Mouse (Mus musculus) layer of hippocampus, adult 2 months (tissue): Measurements from ENCODE around the gene Klhdc8b. TPM values are rescaled to one million over a fixed set of nuclear protein-coding genes. Genes with fewer than 3 reads are reported as not detected.

ENCODE experiments used
- DNase-seq, 2 experiments: peaks; one replicate each; pipeline ENCODE4 v3.0.0; 2022; ENCODE audit warnings: low spot score in 2 of 2
- H3K27ac ChIP-seq: fragments of 200-600 bp; 2 replicates; pipeline ENCODE4 v1.8.1; 2022
- H3K4me3 ChIP-seq: fragments of 200-600 bp; 2 replicates; pipeline ENCODE4 v1.8.1; 2022; ENCODE audit warnings: mild to moderate bottlenecking
- CTCF ChIP-seq: fragments of 200-600 bp; conservative IDR thresholded peaks from 2 replicates; pipeline ENCODE4 v1.8.1; 2022; ENCODE audit warnings: antibody characterized with exemption, mild to moderate bottlenecking, moderate library complexity
- long read RNA-seq, 2 experiments: library from polyadenylated mRNA; stranded (forward); transcript quantifications; one replicate each; pipeline ENCODE4 v2.0.0; 2021; ENCODE audit warnings: borderline mapping rate in 2 of 2
- total RNA-seq, 2 experiments: library from RNA; stranded (reverse); gene quantifications; 2 replicates each; pipeline ENCODE4 v1.2.3; 2021

The Klhdc8b gene
- total RNA-seq = 10 to 100 TPM; 16.7 to 19.6 TPM
- long read RNA-seq, experiment 1, transcript Klhdc8b-201 (6 exons, 1,897 nt) = major isoform, 7 of 14 reads
- long read RNA-seq, experiment 1, partial matches to known transcripts = 2 of 14 reads
- long read RNA-seq, experiment 1, other reads (novel, unspliced or antisense) = 5 of 14 reads
- long read RNA-seq, experiment 2, transcript Klhdc8b-201 (6 exons, 1,897 nt) = major isoform, 14 of 18 reads
- long read RNA-seq, experiment 2, partial matches to known transcripts = 1 of 18 reads
- long read RNA-seq, experiment 2, other reads (novel, unspliced or antisense) = 3 of 18 reads

DNA sequence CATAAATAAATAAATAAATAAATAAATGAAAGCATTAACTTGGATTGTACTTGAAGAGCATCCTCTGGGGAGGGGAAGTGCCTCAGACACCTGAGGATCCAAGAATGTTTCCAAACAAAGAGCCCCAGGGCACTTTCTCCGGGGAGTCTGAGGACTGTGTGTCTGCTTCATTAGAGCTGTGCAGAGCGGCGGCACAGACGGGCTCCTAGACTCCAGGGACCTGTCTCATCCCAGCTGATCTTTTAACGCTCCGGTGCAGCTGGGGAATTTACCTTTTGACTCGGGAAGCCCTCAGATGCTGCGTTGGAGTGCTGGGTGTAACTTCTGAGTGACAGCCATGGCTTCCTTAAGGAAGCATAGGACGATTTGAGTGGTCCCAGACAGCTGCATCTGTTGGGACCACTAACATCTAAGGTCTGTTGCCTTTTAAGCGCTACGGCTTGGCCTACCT, at the start of gene Klhdc8b:
Gene Klhdc8b (minus strand): TSS at position 401 of the 451 bp plus-strand sequence.
- H3K4me3 ChIP-seq = peak within 1 kb of the TSS; percentile 98
- H3K27ac ChIP-seq = peak within 1 kb of the TSS; percentile 95
- TF ChIP-seq CTCF = no peak
- DNase-seq = no peak

DNA sequence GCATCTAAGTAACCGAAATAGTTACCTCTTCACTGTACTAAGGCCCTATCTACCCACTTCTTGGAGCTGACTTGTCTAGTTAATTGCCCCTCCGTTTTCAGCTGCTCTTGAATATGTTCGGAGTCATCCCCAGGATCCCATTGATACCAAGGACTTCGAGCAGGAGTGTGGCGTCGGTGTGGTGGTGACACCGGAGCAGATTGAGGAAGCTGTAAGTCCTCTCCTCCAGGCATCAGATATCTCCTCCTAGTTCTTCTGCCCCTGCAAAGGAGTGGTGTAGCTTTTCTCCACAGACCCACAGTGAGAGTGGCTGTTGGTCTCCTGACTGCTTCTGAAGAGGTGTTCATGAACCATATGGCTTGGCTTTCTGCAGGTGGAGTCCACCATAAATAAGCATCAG, 47.4 kb upstream of the Klhdc8b start:
- Histone ChIP-seq H3K27ac (no peak overlapping the region), H3K4me3 (peak overlapping the region; percentile 78)
- no peak for TF ChIP-seq CTCF
- DNase-seq = no peak

DNA sequence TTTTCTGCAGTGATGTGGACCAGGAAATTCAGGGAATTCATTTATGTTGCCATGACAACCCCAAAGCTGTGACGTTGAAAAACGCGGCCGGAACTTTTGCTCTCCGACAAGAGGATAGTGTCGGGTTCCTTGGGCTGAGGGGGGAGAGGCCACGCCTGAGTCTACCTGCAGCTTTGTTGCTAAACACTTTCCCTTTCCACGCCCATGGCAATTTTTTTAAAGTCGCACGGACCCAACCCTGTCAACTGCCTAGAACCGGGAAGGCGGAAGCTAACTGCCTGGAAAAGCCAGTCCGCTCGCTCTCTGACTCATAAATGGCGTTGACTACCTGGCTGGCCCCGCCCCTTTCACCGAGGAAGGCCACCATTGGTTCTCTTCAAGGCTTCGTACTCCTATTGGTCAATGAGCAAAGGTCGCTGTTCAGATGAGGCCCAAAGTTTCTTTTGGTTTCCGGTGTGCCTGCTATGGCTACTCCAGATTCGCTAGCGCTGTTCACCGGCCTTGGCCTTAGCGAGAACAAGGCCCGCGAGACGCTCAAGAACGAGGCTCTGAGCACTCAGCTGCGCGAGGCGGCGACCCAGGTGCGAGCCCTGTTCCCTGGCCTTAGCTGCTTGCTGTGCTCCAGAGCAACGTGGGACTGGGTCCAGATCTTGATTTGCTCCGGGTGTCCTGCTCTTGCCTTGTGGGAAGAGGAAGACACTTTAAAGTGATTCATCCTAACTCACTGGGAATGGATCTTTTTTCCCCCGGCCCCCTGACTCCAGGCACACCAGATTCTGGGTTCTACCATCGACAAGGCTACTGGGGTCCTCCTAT, 46.4 kb upstream of the Klhdc8b start, which contains the start of gene Qars:
Gene Qars (plus strand): TSS at position 88 of the 816 bp plus-strand sequence.
- peak within 1 kb of the TSS; percentile 83 for H3K27ac ChIP-seq
- H3K4me3 ChIP-seq = peak within 1 kb of the TSS; percentile 78

DNA sequence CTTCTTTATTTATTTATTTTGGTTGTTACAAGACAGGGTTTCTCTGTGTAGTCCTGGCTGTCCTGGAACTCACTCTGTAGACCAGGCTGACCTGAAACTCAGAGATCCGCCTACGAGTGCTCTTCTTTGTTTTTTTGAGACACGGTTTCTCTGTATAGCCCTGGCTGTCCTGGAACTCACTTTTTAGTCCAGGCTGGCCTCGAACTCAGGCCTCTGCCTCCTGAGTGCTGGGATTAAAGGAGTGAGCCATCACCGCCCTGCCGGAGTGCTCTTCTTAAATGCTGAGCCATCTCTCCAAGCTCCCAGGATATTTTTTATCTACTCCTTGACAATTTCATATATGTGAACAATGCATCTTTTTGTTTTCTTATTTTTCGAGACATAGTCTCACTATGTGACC, 45.5 kb upstream of the Klhdc8b start:
- DNase-seq = no peak
- Histone ChIP-seq H3K4me3 (no peak overlapping the region; the same call in 1 of the 2 replicates), H3K27ac (peak overlapping the region; percentile 83)
- no peak for TF ChIP-seq CTCF

More for the DNA sequence above, 46.4 kb upstream of the Klhdc8b start, which contains the start of gene Qars:
- peak; percentile 87 to 94 for DNase-seq
- TF ChIP-seq CTCF = no peak; the same call in 1 of the 2 replicates

DNA sequence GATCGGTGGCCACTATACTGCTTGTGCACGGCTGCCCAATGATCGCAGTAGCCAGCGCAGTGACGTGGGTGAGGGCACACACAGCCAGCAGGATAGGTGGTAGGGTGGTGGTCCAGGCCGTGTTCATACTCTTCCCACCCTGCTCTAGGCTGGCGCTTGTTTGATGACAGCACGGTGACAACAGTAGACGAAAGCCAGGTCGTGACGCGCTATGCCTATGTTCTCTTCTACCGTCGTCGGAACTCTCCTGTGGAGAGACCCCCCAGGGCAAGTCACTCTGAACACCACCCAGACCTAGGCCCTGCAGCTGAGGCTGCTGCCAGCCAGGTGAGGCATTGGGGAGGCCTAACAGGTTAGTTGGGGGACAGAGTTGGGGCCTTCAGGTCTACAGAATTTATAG, 38.6 kb upstream of the Klhdc8b start:
- Histone ChIP-seq H3K4me3 (no peak overlapping the region), H3K27ac (no peak overlapping the region)
- no peak for TF ChIP-seq CTCF
- DNase-seq = no peak

DNA sequence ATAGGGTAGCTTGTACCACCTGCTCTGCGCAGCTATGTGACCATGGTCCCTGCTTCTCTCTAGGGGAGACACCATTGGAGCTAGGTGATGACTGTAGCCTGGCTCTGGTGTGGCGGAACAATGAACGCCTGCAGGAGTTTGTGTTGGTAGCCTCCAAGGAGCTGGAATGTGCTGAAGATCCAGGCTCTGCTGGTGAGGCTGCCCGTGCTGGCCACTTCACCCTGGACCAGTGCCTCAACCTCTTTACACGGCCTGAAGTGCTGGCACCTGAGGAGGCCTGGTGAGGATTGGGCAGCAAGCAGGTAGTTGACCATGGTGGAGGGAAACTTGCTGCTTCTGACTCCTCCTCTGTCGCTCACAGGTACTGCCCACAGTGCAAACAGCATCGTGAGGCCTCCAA, 37.9 kb upstream of the Klhdc8b start:
- H3K4me3 ChIP-seq = no peak overlapping the region
- DNase-seq = no peak
- no peak for TF ChIP-seq CTCF
- no peak overlapping the region for H3K27ac ChIP-seq

DNA sequence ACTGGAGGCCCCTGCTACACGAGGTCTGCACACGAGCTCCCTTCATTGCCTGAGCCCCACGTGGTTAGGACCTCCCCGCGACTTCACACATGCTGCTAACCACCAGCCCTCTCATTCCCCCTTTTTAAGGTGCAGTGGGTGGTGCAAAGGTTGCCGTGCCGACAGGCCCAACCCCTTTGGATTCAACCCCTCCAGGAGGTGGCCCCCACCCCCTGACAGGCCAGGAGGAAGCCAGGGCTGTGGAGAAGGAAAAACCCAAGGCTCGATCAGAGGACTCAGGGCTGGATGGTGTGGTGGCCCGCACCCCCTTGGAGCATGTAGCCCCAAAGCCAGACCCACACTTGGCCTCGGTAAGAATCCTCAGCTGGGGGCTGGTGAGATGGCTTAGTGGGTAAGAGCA, 33.5 kb upstream of the Klhdc8b start:
- no peak for TF ChIP-seq CTCF
- Histone ChIP-seq H3K4me3 (no peak overlapping the region), H3K27ac (no peak overlapping the region)
- no peak for DNase-seq

DNA sequence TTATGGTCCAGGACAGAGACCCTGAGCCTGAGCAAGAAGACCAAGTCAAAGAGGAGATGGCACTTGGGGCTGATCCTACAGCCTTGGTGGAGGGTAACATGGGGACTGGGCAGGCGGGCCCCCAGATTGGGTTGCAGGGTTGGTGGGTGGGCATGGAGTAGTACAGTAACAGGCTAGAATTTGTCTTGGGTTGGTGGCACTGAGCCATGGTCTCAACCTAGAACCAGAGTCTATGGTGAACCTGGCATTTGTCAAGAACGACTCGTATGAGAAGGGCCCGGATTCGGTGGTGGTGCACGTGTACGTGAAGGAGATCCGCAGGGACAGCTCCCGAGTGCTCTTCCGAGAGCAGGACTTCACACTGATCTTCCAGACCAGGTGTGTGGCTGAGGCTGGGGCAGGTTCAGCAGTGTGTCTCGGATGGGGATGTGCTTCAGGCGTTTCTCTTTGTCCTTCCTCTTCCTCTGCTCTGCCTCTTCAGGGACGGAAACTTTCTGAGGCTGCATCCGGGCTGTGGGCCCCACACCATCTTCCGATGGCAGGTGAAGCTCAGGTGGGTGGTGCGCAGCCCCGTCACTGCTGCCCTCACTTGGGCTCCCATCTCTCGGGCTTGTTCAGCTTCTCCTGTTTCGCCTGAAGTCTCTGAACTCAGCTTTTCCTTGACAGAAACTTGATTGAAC, 32.9 kb upstream of the Klhdc8b start:
- Histone ChIP-seq H3K27ac (no peak overlapping the region), H3K4me3 (no peak overlapping the region)
- DNase-seq = no peak
- TF ChIP-seq CTCF = no peak

DNA sequence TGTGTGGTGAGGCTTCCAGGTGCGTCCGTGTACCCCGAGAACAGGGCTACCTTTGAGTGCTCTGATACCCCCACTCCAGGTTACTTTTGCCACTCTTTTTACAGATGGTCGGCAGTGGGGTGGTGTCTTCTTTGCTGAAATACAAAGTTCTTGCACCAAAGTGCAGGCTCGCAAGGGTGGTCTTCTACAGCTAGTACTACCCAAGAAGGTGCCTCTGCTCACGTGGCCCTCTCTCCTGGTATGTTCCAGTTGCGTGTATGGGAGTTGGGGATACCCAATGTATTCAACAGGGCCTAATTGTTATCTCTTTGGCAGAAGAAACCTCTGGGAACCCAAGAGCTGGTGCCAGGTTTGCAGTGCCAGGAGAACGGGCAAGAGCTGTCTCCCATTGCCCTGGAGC, 31.9 kb upstream of the Klhdc8b start:
- H3K4me3 ChIP-seq = no peak overlapping the region
- no peak for DNase-seq
- no peak overlapping the region for H3K27ac ChIP-seq
- TF ChIP-seq CTCF = no peak

DNA sequence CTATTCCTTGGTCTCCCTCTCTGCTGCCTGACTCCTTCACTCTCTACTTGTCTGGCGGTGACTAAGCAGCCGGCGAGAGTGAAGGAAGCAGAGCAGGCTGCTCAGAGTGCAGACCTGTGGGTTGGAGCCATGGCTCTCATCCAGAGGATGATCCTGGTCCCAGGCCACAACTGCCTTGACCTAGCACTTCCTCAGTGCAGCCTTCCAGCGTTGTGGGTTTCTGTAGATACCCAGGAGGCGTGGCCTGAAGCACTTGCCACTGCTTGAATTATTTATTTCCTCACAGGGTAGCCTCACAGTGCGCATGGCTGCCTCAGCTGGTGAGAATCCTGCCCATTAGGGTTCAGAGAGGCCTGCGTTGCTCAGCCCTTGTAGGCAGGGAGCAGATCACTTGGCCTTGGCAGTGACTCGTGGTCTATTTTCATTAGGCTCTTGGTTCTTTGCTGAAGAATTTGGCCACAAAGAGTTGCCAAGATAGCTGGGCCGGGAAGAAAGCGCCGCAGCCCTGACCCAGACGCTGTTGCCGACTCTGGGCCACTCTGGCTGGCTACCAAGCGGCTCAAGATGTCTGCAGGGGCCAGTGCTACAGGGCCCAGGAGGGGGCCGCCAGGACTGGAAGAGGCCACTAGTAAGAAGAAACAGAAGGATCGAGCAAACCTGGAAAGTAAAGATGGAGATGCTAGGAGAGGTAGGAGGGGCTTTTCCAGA, 30.8 kb upstream of the Klhdc8b start:
- H3K27ac ChIP-seq = peak overlapping the region; percentile 57
- H3K4me3 ChIP-seq = peak overlapping the region; percentile 95
- no peak for DNase-seq
- no peak for TF ChIP-seq CTCF

DNA sequence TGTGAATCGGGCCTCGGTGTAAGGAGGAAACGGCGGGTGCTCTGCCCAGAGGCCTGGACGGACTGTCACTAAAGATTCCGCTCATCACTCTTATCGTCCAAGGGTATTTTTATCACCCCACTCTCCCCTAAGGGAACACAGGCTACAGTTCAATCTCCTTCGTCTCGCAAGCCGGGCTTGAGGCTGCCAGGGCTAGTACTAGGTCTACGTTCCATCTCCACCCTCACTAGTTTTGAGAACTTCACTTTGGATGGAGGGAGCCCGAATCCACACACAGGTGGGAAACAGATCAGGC, 29.9 kb upstream of the Klhdc8b start:
- no peak for DNase-seq
- TF ChIP-seq CTCF = no peak
- peak overlapping the region; percentile 97 for H3K27ac ChIP-seq
- peak overlapping the region; percentile 95 for H3K4me3 ChIP-seq

DNA sequence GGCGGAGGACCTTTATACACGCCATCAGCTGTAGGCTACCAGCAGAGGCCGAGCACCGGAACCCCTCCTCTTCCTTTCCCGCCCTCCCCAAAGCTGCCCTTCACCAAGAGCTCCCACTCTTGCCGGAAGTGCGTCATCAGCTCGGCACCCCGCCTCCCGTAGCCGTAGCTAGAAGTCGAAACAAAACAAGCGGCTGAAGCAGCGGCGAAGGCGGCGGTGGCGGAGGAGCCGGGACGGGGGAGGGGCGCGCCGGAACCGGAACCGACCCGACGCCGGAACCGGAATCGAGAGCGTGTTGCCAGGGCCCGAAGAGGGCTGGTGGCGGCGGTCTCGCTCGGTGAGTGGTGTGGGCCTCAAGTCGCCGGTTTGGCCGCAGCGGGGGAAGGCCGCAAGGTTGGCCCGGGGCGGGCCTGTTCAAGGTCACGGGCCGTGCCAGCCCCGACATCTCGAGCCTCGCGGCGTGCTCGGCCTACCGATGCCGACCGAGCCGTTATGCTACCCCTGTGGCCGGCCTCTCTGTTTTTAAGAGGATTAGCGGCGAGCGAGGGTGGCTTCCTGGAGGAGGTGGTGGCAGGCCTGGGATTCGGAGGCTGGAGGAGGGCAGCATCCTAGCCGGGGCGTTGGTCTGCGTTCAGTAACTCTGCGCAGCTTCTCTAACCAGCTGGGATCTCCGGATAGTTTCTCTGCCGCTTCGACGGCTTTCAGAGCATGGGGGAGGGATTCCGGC, 29.3 kb upstream of the Klhdc8b start, which contains the start of gene Usp19:
Gene Usp19 (plus strand): TSS at position 44 of the 727 bp plus-strand sequence.
- Histone ChIP-seq H3K27ac (peak within 1 kb of the TSS; percentile 97), H3K4me3 (peak within 1 kb of the TSS; percentile 95)
- peak; percentile 96 to 98 for DNase-seq
- 0 out of 2 replicates have a peak, but pooled peaks have one; percentile 12 for TF ChIP-seq CTCF
